Mouse (Mus musculus) heart, postnatal 4 days (tissue): ENCODE measurements around the gene Styxl1. TPM values are rescaled to one million over a fixed set of nuclear protein-coding genes. Genes with fewer than 3 reads are reported as not detected.
A peak's percentile ranks its signal among the peaks of the same experiment; 100 is the strongest.

Source experiments
- DNase-seq: peaks from one replicate; pipeline ENCODE4 v3.0.0; 2021
- total RNA-seq, 2 experiments: library from RNA; stranded (reverse); gene quantifications; 2 replicates each; pipeline ENCODE4 v1.2.3; 2021

Styxl1 gene
- total RNA-seq, result not detected

DNA sequence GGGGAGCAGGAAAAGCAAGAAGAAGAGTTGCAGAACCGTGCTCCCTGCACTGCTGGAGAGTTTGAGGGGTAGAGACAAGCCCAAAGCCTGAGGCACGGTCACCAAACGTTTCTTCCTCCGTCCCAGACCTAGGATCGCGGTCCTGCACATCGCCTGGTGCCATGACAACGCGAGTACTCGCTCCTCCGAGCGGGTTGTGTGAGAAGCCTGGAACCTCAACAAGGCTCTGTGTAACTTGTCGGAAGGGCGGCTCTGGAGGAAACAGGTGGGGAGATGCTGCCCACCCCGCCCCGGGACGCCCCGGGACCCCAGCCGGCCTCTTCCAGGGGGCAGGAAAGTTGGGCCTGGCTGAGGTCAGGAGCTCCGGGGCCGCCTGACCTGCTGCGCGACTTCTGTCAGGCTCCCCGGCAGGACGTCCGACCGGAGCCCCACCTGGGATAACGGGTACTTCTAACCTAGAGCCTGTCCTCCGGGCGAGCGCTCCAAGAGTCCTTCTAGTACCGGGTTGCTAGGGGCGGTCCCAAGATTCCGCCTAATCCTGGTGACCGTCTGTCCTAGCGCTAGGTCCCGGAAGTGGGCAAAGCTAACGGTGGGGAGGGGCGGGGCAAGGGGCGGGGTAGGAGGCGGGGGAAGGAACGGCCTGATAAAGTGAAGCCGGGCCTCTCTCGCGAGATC, at the start of gene Styxl1:
Gene Styxl1, minus strand, starts transcription at position 590 of the 675 bp plus-strand sequence.
- DNase-seq, result no peak

DNA sequence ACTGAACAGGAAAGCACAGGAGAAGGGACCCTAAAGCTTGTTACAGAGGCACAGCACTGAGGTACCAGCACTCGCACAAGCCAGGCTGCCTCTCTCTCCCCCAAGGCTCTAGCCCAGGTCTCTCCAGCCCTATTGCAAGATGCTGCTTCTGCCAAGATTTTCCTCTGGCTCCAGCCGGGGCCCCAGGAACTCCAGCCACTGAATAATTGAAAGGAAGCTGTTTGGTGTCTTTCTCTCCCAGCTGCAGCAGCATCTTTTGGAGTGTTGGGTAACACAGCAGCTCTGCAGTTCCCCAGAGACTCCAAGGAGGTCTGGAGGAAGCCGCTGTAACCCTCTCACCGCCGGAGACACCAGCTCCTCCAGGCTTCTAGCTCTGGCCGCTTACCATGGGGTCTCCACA, 48.0 kb upstream of the Styxl1 start:
- DNase-seq, result peak; percentile 12

DNA sequence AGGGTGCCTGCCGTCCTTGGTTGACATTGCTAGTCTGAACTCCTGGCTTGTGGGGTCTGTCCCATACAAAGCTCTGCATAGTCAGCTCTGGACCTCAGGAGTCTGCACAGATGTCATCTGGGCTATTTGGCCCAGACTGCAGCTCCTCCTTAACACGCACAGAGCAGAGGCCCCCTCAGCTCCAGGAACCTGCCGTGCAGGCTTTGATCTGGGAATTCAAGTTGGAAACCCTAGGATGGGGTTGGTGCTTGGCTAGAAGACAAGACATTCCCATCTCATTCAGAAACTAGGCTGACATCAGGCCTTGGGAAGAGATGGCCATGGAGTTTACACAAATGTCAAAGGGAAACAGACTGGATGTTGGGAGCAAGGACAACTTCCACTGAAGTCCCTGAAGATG, 46.3 kb upstream of the Styxl1 start:
- DNase-seq, result no peak

DNA sequence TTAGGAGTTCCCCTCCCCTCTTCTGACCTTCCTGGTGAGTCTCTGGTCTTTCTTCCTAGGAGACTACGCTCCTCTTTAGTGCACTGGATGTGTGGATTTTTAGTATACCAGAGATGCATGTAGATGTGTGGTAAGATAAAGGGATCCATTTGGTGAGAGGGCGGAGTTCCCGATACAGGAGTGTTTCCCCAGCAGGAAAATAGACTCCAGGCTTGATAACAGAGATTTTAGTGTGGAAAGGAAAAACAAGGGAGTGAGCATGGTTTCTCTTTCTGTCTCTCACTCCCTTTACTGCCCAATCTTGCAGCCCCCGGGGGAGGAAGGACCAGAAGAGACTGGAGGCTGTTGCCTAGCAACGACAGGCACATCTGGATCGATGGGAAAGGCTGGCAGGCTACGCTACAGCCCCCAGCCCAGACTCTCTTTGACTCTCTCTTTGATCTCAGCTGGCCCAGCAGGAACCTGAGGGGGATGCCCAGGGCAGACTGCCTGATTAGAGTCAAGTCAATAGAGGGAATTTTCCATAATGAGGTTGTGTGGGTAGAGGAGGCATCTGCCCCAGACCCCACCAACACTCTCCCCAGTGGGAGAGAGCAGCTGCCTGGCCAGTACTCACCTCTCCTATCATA, 44.2 kb upstream of the Styxl1 start:
- no peak for DNase-seq

DNA sequence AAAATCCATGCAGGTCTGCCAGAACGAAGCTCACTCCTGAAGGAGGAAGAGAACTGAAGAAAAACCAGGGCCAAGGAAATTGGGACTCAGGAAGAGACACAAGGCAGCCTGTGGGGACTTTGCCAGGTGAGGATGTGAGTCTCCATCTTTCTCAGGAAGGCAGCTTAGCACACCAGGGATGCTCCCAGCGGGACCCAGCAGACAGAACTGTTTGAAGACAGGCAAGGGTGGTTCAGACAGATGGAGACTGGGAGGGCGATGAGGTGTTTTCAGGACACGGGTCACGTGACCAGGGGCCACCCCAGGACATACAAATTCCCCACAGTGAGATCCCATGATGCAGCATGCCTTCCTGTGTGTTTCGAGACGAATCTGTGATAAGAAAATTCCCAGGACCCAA, 40.3 kb upstream of the Styxl1 start:
- DNase-seq, result no peak

DNA sequence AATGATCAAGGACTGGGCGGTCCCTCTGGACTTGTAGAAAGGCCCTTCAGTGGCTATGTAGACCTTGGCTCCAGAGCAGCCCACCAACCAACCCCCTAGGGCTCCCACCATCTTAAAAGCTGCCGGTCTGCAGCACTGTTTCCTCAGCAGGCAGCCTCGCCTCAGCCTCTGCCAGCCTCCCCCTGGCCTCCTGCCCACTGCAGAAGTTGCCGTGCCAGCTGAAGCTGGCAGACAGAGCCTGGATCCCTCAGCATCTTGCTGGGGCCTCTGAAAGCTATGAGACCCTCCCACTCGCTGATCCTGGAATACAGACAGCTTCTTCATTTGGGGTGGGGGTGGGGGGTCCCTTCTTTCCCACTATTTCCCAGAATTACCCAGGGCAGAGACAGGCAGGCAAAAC, 34.8 kb upstream of the Styxl1 start:
- DNase-seq, result no peak

DNA sequence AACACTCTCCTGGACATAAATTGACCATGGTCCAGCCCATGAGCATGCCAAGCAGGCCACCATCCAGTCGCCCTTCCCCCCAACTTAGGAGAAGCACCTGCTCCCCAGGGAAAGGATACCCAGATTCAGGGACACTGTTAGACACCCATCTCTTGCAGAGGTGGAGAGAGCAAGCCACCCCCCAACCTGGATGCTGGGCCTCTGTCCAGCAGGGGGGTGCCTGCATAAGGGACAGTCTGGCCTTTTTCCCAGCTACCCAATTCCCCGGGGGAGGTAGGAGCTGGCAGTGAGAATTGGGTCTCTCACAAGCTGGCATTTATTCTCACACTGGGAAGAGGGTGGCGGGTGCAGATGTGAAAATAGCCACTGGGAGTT, 29.1 kb upstream of the Styxl1 start:
- no peak for DNase-seq

DNA sequence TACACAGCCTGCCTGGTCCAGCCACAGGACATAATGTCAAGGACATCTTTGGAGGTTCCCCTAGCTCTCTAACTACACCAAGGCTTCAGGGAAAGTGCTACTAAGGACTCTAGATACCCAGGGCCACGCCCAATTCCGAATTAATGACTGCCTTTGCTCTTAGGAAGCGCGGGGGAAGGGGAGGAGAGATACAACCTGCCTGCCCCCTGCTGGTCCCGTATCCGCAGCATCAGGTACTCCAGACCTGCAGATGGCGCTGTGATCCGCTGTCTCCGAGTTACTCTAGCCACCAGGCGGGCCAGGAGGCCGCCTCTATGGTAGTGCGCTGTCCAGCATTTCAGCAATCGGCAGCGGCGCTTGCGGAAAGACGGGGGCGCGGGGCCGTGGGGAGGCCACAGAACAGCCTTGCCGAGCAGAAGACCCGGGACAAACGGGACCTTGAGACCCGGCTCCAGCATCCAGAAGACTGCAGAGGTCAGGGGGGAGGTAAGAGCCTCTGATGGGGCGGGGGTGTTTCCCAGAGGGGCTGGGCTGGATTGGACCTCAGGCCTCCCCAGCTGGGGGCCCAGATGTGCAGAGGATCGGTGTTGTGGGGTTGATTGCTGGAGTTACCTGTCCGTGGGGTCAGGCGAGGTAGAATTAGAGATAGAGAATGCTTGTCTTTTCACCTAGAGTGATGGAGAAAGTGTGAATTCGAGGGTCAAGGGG, 28.5 kb upstream of the Styxl1 start, which contains the start of gene Srrm3:
Gene Srrm3, plus strand, starts transcription at position 336 of the 708 bp plus-strand sequence.
- peak; percentile 96 for DNase-seq

DNA sequence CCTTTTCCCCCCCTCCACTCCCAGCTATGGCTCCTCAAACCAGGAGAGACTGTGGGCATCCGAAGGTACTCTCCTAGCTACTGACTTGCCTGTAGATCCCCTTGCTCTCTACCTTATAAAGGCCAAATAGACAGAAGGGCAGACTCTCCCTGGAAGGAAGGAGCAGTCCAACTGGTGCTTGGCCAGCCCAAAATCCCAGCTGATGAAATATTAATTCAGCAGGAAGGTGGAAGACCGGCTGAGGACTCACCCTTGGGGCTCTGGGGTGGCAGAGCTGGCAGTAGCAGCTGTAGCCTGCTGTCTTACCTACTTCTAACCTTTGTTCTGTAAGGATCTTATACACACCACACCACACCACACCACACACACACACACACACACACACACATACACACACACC, 26.6 kb upstream of the Styxl1 start:
- DNase-seq, result no peak

DNA sequence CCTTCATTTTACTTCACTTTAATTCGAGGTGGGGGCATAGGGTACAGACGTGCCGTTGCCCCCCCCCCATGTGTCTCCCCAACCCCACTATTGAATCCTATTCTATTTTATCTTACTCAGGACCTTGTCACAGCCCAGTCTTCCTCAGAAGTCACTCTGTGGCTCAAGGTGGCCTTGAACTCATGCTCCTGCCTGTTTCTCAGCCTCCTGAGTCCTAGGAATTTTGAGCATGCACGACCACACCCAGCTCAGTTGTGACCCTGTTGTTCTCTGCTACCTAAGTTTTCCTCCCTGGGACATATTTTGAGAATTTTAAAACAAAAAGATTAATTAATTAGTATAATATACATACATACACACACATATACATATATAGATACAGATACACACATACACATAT, 25.5 kb upstream of the Styxl1 start:
- DNase-seq, result no peak

DNA sequence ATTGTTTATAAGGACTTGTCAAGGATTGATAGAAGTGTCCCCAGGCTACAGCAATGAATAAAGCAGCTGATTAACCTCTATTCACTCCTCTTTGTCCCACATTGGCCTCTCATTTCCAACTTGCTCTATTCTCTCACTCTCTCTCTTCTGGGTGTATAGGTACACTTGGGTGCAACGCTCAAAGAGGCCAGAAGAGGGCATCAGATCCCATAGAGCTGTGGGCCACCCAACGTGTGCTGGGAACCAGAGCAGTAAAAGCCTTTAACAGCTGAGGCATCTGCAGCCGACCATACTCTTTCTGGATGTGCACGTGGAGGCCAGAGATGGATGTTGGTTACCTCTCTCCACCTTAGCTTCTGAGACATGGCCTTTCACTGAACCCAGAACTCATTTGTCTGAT, 24.9 kb upstream of the Styxl1 start:
- DNase-seq, result no peak

DNA sequence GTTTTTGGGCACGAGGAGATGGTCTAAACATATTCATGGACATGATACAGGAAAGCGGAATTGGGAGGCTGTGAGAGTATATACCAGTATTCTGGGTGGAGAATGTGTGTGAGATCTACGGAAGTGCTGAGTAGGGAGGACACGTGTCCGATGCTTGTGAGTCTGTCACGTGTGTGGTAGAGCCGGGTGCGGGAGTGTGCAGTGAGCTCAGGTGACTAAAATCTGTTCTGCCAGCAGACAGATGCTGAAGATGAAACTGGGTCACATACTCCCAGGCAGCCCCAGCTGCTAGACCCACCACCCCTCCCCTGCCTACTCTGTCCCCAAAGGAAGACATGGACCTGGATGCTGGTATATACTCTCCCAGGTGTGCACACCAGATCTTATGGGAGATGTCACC, 24.5 kb upstream of the Styxl1 start:
- DNase-seq, result no peak

DNA sequence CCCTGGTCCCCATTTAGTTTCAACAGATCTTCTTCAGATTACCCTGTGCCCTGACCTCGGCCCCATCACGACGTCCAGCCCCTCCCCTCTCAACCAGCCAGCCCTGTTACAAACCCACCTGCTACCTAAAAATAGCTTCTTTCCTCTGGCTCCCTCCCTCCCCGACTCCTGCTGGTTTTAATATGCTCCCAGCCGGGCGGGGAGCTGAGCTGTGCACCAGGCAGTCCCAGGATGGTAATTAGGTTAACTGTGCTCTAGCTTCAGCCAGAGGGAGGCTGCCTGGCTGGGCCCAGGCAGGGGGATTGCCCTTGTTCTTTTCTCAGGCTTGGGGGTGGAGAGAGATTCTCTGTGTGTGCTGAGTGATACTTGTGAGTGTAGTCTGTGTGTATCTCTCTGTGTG, 22.7 kb upstream of the Styxl1 start:
- no peak for DNase-seq

DNA sequence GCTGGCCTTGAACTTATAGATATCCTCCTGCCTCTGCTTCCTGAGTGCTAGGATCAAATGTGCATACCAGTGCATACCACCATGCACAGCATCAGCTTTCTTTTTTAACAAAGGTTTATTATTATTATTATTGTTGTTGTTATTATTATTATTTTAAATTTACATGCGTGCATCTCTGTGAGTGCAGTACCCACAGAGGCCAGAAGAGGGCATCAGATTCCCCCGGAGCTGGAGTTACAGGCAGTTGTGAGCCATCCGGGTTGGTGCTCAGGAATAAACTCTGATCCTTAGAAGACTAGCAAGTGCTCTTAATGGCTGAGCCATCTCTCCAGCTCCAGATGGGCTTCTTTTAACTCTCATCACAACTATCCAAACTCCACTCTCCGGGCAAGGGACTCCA, 21.6 kb upstream of the Styxl1 start:
- peak; percentile 20 for DNase-seq

DNA sequence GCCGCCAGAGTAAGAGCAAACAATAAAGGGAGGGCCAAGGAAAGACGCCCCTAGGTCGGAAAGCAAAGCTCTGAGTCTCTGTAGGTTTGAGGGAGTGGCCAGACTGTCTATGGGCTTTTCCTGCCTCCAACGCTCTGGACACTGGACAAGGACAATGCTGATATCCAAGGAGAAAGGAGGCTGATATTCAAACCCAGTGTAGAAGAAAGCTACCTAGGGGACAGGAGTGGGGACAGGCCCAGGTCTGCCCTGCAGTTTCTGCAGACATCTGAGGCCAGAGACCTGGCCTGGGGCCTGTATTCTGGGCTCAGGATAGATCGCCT, 16.6 kb upstream of the Styxl1 start:
- DNase-seq, result no peak

DNA sequence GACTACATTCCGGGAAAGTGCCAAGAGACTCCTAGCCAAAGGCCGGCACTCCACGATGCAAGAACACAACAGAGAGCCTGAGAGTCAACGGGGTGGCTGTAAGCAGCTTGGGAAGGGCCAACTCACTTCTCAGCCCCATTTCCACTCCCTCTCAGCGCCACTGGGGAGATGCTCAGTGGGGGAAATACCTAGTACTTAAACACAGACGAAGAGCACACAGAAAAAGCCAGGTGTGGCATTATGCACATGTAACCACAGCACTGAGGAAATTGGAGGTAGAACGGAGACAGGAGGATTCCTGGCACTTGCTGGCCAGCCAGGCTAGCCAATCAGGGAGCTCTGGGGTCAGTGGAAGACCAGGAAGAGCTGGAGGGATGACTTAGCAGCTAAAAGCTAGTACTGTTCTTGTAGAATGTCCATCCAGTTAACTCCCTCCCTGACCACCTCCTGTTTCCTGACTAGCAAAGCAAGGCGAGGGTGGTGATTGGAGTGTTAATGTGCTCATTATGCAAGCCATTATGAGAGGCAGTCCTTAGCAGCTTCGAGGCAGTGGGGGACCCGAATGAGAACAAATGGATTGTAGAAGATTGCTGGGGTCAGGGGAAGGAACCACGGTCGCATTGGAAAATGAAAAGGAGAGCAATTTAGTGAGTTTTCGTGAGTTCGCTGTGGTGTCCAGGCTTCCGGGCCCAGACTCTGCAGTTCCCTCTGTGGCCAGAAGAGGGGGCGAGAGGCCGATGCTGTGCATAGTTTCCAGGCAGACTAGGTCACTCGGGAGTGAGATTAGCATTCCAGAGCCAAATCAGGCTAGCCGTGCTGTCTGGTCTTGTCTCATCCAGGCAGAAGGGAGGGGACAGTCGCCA, 16.0 kb upstream of the Styxl1 start:
- peak; percentile 93 for DNase-seq

DNA sequence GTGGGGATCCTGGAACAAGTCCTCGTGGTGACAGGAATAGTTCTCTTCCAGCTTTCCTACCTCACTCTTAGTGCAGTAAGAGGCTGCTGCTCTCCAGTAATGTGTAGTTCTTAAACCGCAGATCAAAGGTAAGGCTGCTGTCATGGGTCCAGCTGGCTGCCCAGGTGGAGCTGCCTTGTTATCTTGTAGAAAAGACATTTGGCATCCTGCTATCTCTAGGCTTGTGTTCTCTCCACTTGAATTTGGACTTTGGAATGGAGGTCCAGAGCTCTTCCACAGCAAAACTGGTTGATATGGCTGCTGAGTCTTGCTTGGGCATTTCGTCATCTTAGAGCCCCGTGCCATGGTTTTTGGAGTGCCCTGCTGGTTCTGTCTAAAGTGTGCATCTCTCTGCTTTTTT, 4.7 kb upstream of the Styxl1 start:
- DNase-seq, result no peak

DNA sequence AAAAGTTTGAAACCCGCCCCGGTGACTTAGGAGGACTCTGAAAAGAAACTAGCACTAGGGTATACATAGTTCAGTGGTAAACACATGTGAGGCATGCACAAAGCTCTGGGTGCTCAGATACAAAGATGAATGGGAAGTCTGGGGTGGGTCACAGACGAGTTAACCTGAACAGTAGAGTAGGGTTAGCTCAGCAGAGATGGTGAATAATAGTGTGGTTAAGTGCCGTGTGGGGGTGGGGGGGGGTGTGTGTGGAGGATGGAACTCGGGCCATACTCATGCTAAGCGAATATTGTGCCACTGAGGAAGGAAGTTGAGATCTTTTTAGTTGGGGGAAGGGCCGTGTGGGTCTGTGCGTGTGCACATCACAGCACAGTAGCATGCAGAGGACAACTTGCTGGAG, 2.1 kb upstream of the Styxl1 start:
- no peak for DNase-seq

DNA sequence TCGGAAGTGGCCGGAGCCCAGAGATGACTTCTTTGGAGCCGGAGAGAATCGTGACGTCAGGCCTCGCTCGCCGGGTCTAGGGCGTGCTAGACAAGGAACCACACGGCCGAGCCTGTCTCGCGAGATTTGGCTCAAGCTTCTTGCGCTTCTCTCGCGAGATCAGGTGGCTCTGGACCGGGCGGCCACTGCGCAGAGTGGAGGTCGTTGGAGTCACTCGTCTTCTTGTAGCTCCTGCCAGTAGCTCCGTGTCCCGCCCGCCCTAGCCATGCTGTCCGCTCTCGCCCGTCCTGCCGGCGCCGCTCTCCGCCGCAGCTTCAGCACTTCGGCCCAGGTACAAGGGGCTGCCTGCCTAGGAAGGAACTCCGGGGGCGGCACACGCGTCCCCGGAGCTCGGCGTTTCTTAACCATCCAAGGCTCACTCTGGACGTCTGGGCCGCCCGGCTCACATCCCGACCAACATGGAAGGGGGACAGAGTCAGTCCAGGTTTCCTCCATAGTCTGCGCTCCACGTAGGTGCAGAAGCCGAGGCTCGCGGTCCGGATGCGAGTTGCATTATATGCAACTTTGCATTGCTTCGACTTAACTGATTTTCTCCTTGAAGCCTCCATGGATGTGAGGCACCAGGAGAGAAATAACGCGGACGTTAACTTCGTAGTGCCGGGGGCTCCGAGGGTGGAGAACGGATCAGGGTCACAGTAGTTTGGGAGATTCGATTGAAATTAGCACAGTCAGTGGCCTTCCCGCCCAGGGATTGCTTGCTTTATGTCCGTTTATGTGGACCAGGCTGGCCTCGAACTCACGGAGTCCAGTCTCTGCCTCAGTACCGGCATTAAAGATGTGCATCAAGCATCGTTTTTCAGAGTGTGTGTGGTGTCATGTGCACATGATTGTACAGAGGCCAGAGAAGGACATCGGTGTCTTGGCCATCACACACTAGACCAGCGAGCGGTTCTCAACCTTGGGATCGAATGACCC, 573 bp upstream of the Styxl1 start, which contains the start of gene Mdh2:
Gene Mdh2, plus strand, starts transcription at position 10 of the 975 bp plus-strand sequence.
- DNase-seq, result peak; percentile 100

DNA sequence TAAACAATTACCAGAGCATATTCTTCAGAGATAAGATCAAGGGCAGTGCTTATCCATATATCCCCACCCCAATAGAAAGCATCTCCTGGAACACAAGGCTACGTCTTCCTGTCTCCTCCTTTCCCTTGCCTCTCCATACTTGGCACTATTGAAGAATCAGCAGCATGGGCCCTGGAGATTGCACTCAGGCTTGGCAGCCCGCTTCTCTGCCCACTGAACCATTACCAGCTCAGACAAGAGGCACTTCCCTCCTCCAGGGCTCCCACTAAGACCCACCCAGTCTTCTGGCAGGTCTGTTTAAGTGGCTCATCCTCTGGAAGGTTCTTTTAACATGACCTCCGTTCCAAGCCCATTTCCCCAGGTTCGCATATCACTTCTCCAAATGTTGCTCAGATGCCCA, 1.6 kb downstream of the Styxl1 start:
- no peak for DNase-seq

DNA sequence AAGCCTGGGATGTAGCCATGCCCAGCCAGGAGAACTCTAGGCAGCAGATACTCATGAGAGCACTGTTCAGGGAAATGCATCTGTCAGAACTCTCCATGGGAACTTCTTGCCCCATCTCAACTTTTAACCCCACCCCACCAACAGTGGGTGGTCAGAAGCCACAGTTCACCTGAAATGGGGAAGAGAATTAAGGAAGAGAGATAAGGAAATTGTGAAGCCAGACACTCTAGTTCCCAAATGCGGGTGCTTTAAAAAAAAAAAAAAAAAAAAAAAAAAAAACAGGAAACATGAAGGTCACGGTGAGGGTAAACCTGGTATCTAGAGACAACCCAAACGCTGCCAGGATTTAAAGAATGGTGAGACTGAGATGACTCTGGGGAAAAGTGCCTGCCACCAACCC, 5.7 kb downstream of the Styxl1 start:
- DNase-seq, result no peak

DNA sequence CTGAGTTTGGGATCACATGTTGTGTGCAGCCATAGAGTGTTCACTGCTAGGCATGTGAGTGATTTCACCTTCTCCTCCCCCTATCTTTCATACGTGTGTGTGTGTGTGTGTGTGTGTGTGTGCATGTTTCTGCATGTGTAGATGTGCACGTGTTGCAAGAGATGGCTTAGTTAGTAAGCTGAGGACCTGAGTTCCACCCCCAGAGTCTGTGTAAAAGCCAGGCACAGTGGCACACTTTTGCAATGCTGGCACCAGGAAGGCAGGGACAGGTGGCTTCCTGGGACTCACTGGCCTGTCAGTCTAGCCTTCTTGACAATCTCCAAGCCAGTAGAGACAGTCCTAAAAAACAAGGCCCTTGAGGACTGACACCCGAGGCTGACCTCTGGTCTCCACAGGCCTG, 13.2 kb downstream of the Styxl1 start:
- no peak for DNase-seq
